In the genomic region with DNA sequence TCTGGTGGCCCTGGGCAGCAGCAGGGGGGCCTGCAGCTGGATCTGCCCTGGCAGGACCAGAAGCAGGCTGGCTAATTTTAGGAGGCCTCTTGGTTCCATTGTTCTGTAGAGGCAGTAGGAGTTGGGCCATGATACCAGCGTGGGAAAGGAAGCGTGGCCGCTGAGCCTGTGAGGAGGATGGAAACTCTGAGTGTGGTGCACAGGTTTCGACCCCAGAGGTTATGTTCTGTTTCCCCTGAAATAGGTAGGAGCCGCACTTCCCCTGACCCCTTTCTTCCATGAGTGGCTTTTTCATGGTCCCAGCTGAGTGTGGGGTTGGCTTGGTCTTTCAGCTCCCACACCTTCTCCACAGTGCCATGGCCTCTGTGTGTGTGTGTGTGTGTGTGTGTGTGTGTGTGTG, we compare ENCODE assay signal across 1 mouse cellular context.
TF ChIP-seq lines count a peak whose summit lies in the region.

No protein-coding gene starts in this region.

TF ChIP-seq in CH12.LX, 34 proteins besides CTCF, POLR2A, EP300 and RAD21:
- TF ChIP-seq MAFK (IDR thresholded peaks at IDR 0.05; ENCODE audit: insufficient replicate concordance, low read length): no peak
- TF ChIP-seq JUN (IDR thresholded peaks at IDR 0.05; ENCODE audit: insufficient read depth, low read depth, low read length): peak; percentile 80
- TF ChIP-seq ZKSCAN1 (IDR thresholded peaks at IDR 0.05; ENCODE audit: borderline replicate concordance, low read depth, low read length): no peak
- TF ChIP-seq IRF4 (IDR thresholded peaks at IDR 0.05; ENCODE audit: low read depth, low read length): peak; percentile 73
- no peak for TF ChIP-seq USF1 (IDR thresholded peaks at IDR 0.05; ENCODE audit: low read depth, low read length)
- no peak for TF ChIP-seq NRF1 (IDR thresholded peaks at IDR 0.05; ENCODE audit: low read depth, low read length)
- peak; percentile 67; the same call in 1 of the 2 replicates for TF ChIP-seq BHLHE40 (IDR thresholded peaks at IDR 0.05; ENCODE audit: low read depth, low read length)
- TF ChIP-seq MXI1 (IDR thresholded peaks at IDR 0.05; ENCODE audit: low read depth, low read length): no peak
- TF ChIP-seq POLR2AphosphoS2 (IDR thresholded peaks at IDR 0.05; ENCODE audit: low read depth, low read length): no peak
- peak; percentile 81 for TF ChIP-seq JUND (conservative IDR thresholded peaks at IDR 0.05; ENCODE audit: low read depth, low read length)
- no peak for TF ChIP-seq CHD2 (IDR thresholded peaks at IDR 0.05; ENCODE audit: low read length)
- TF ChIP-seq UBTF (IDR thresholded peaks at IDR 0.05; ENCODE audit: low read depth, low read length): no peak
- no peak for TF ChIP-seq GABPA (IDR thresholded peaks at IDR 0.05; ENCODE audit: insufficient replicate concordance, low read depth, low read length)
- TF ChIP-seq TCF12 (IDR thresholded peaks at IDR 0.05; ENCODE audit: low read depth, low read length): peak; percentile 47; the same call in 1 of the 2 replicates
- TF ChIP-seq SMC3 (IDR thresholded peaks at IDR 0.05; ENCODE audit: low read depth, low read length): no peak
- peak; percentile 74 for TF ChIP-seq MEF2A (IDR thresholded peaks at IDR 0.05; ENCODE audit: borderline replicate concordance, low read depth, low read length)
- no peak for TF ChIP-seq MYC (IDR thresholded peaks at IDR 0.05; ENCODE audit: low read depth, low read length)
- TF ChIP-seq SIN3A (IDR thresholded peaks at IDR 0.05; ENCODE audit: low read length): no peak
- peak; percentile 82 for TF ChIP-seq ETS1 (conservative IDR thresholded peaks at IDR 0.05; ENCODE audit: low read depth, low read length)
